ENCODE assay signal across 9 mouse cellular contexts in the genomic region with DNA sequence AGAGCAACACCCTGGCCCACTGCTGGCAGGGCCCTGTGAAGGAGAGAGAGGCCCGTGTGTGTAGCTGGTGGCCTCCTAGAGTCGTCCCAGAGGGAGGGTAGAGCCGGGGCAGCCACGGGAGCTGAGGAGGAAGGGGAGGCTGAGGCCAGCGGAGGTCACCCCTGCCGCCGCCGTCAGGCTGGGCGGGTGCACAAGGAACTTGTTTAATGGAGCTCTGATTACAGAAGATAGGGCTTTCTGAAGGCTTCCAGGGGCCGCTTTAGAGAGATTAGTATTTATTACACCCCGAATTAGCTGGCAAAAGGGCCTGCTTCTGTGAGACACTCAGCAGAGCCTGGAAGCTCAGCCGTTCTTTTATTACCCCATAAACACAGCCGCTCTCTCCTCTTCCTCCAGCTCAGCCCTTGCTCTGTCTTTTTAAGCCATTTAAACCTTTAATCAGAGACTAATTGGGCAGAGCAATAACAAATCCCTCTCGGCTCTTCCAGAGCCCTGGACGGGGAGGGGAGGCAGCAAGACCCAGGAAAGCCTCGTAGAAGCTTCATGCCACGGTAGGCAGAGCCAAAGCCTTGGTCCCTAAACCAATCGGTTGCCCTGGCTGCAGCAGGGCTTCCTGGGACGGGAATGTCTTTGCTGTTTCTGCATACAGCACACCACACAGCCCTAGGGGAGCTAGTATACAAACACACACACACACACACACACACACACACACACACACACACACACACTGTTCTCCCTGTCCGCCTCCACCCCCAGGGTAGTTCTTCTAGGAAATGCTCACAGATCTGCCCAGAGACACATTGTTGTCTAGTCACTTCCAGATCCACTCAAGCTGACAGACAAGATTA.
A peak's percentile ranks its signal among the peaks of the same experiment; 100 is the strongest.
DNase-seq lines count a peak whose midpoint lies in the region; ATAC-seq lines count a peak whose summit lies in the region.
"Had no signal": no experiment of that assay in that cellular context is flagged by ENCODE, and none has a peak within 500 bp of the region (broad histone marks: within the 10 kb centered on the region; RNA-seq: fewer than 3 reads in every experiment).

No protein-coding gene starts in this region.

- peaks cover 2% of the 10 kb centered on the region; the same call in 1 of the 2 replicates for H3K27me3 ChIP-seq in liver, embryonic 11.5 days (replicated peaks; ENCODE audit: control insufficient read depth, insufficient read depth, low read length)
- no peaks in the 10 kb centered on the region for H3K27me3 ChIP-seq in forebrain, embryonic 11.5 days (ENCODE audit: control insufficient read depth, insufficient read depth, low read length)

- H3K9ac ChIP-seq in liver, embryonic 11.5 days (ENCODE audit: low read depth, low read length) = no peak overlapping the region
- no peak overlapping the region for H3K9ac ChIP-seq in forebrain, embryonic 11.5 days (ENCODE audit: low read length)

- H3K9me3 ChIP-seq in liver, embryonic 11.5 days (ENCODE audit: control insufficient read depth, low read length) = no peaks in the 10 kb centered on the region
- no peaks in the 10 kb centered on the region for H3K9me3 ChIP-seq in forebrain, embryonic 11.5 days (ENCODE audit: control insufficient read depth, low read length)

- peaks cover 11% of the 10 kb centered on the region for H3K4me1 ChIP-seq in liver, embryonic 11.5 days (replicated peaks; ENCODE audit: control insufficient read depth, insufficient read depth, low read length)
- H3K4me1 ChIP-seq in forebrain, embryonic 11.5 days (replicated peaks; ENCODE audit: control insufficient read depth, insufficient read depth, low read length) = 0 out of 2 replicates have a peak, but pooled peaks cover 3% of the 10 kb centered on the region

- ATAC-seq in liver, embryonic 11.5 days (replicated peaks; ENCODE audit: low FRiP score) = no peak
- ATAC-seq in forebrain, embryonic 11.5 days (replicated peaks; ENCODE audit: low FRiP score) = no peak

- no peak overlapping the region for H3K4me3 ChIP-seq in liver, embryonic 11.5 days (ENCODE audit: low read depth, low read length)
- H3K4me3 ChIP-seq in forebrain, embryonic 11.5 days (ENCODE audit: low read depth, low read length) = no peak overlapping the region

- no peaks in the 10 kb centered on the region for H3K36me3 ChIP-seq in liver, embryonic 11.5 days (ENCODE audit: control insufficient read depth, insufficient read depth, low read length)
- no peaks in the 10 kb centered on the region for H3K36me3 ChIP-seq in forebrain, embryonic 11.5 days (ENCODE audit: control insufficient read depth, insufficient read depth, low read length)

- DNase-seq in liver, embryonic 11.5 days (ENCODE audit: low spot score) = no peak
- DNase-seq in liver = no peak
- DNase-seq in forebrain, embryonic 11.5 days (ENCODE audit: low spot score) = peak; percentile 64
- peak; percentile 62 for DNase-seq in kidney, postnatal 14 days
- peak; percentile 88 for DNase-seq in retina, postnatal 1 day
- DNase-seq in spleen, postnatal 36 days (ENCODE audit: low spot score in 2 of 2) = no peak
- no peak for DNase-seq in urinary bladder, adult 18-20 months (ENCODE audit: low spot score in 2 of 2)
- DNase-seq in cerebellum, postnatal 4 days (ENCODE audit: low spot score in 2 of 2) = no peak

- H3K27ac ChIP-seq in liver, embryonic 11.5 days (ENCODE audit: low read depth, low read length) = peak overlapping the region; percentile 27; the same call in 1 of the 2 replicates
- H3K27ac ChIP-seq in forebrain, embryonic 11.5 days (ENCODE audit: low read depth, low read length) = no peak overlapping the region
- H3K27ac ChIP-seq: macrophage had no signal

- no peak overlapping the region for H3K4me2 ChIP-seq in liver, embryonic 11.5 days
- no peak overlapping the region for H3K4me2 ChIP-seq in forebrain, embryonic 11.5 days (ENCODE audit: low read depth, low read length, severe bottlenecking)

- 16% methylated on average over 20 of the region's 20 CpGs for WGBS in liver, embryonic 11.5 days
- 6% methylated on average over 20 of the region's 20 CpGs for WGBS in forebrain, embryonic 11.5 days

Comparison
In these comparisons a context has a peak if more than half of its experiments do, and no peak if none do; other contexts are left out.
1. DNase-seq: peak in forebrain, embryonic 11.5 days (single experiment), kidney, postnatal 14 days (single experiment) and retina, postnatal 1 day (single experiment); none in liver, embryonic 11.5 days (single experiment), liver (single experiment), spleen, postnatal 36 days (0 of 2), urinary bladder, adult 18-20 months (0 of 2) and cerebellum, postnatal 4 days (0 of 2).